Mouse (Mus musculus): Measurements from ENCODE around the gene Eef2kmt. TPM values are rescaled to one million over a fixed set of nuclear protein-coding genes. Genes with fewer than 3 reads are reported as not detected.

Gene Eef2kmt
- polyA plus RNA-seq, 1 experiment from 2014 or later: 9.2 TPM

- Histone ChIP-seq H3K36me3 (no peaks in the 10 kb centered on the region), H3K27ac (no peak overlapping the region), H3K27me3 (replicated peaks) (no peaks in the 10 kb centered on the region), H3K4me1 (no peaks in the 10 kb centered on the region), H3K9ac (no peak overlapping the region), H3K9me3 (no peaks in the 10 kb centered on the region), H3K4me3 (no peak overlapping the region), H3K4me2 (replicated peaks) (no peak overlapping the region)
- no peak for ATAC-seq (ENCODE audit: low FRiP score, low read depth)
- 80% methylated on average over 5 of the region's 5 CpGs for WGBS
Measured at GRCm38 (mm10) chr16:5217341-5218133, 38.2 kb downstream of the Eef2kmt start.

DNA sequence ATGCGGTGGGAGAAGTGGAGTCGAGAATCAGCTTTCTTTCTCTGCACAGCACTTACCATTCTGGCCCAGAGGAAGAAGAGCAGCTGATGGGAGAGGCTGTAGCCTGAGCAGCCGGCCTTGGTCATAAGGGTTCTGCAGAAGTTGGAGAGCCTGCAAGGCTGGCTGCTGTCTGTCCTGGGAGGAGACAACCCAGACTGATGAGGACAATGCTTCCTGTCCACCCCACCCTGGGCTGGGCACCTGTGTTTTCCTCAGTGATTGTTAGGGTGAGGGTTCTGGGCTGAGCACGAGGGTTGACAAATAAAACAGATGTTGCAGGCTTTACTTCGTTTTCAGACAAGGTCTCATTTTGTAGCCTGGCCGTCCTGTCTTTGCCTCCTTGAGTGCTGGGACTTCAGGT is 39.1 kb downstream of the Eef2kmt start:
- Histone ChIP-seq H3K36me3 (no peaks in the 10 kb centered on the region), H3K9me3 (no peaks in the 10 kb centered on the region), H3K27ac (no peak overlapping the region), H3K4me3 (no peak overlapping the region), H3K4me1 (no peaks in the 10 kb centered on the region), H3K4me2 (replicated peaks) (no peak overlapping the region), H3K9ac (no peak overlapping the region), H3K27me3 (replicated peaks) (no peaks in the 10 kb centered on the region)
- WGBS: 69% methylated on average over 6 of the region's 6 CpGs
- no peak for ATAC-seq (ENCODE audit: low FRiP score, low read depth)

GRCm38 (mm10) chr16:5214126-5214525 is 41.7 kb downstream of the Eef2kmt start:
- ATAC-seq (ENCODE audit: low FRiP score, low read depth): no peak
- no peak overlapping the region for H3K9ac ChIP-seq
- H3K27ac ChIP-seq: no peak overlapping the region
- no peaks in the 10 kb centered on the region for H3K36me3 ChIP-seq
- H3K4me1 ChIP-seq: no peaks in the 10 kb centered on the region
- no peaks in the 10 kb centered on the region for H3K27me3 ChIP-seq (replicated peaks)
- H3K4me3 ChIP-seq: no peak overlapping the region
- no peak overlapping the region for H3K4me2 ChIP-seq (replicated peaks)
- 82% methylated on average over 2 of the region's 2 CpGs for WGBS
- H3K9me3 ChIP-seq: no peaks in the 10 kb centered on the region

- H3K27ac ChIP-seq: no peak overlapping the region
- no peak overlapping the region for H3K4me3 ChIP-seq
- H3K27me3 ChIP-seq (replicated peaks): no peaks in the 10 kb centered on the region
- H3K36me3 ChIP-seq: no peaks in the 10 kb centered on the region
- ATAC-seq (ENCODE audit: low FRiP score, low read depth): no peak
- no peaks in the 10 kb centered on the region for H3K9me3 ChIP-seq
- H3K9ac ChIP-seq: no peak overlapping the region
- 91% methylated on average over 3 of the region's 3 CpGs for WGBS
- no peak overlapping the region for H3K4me2 ChIP-seq (replicated peaks)
- H3K4me1 ChIP-seq: no peaks in the 10 kb centered on the region
Measured at GRCm38 (mm10) chr16:5212150-5212549, 43.6 kb downstream of the Eef2kmt start.

- Histone ChIP-seq H3K9me3 (no peaks in the 10 kb centered on the region), H3K36me3 (no peaks in the 10 kb centered on the region), H3K27me3 (replicated peaks) (no peaks in the 10 kb centered on the region), H3K4me2 (replicated peaks) (no peak overlapping the region), H3K27ac (no peak overlapping the region), H3K4me1 (no peaks in the 10 kb centered on the region), H3K9ac (no peak overlapping the region), H3K4me3 (no peak overlapping the region)
- ATAC-seq (ENCODE audit: low FRiP score, low read depth): no peak
- WGBS: 71% methylated on average over 2 of the region's 2 CpGs
Measured at GRCm38 (mm10) chr16:5210365-5210764, 45.4 kb downstream of the Eef2kmt start.

DNA sequence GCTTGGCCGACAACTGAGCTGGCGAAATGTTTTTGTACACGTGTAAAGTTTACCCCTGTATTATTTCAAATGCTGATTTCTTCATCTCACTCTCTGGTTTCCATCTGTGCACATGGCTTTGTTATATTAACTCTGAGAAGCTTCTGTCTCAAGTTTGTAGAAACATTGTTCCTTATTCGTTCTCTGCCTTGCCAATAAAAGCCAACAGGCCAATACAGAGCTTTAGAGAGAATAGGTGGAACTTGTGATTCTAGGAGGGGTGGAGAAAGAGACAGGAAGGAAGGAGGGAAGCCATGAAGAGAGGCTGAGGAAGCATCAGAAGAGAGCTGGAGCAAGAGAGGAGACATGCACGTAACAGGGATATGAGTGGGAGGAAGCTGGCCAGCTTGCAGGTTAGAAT is 49.7 kb downstream of the Eef2kmt start:
- ATAC-seq (ENCODE audit: low FRiP score, low read depth): no peak
- H3K4me1 ChIP-seq: peaks cover 8% of the 10 kb centered on the region; the same call in 1 of the 2 replicates
- WGBS: 73% methylated on average over 5 of the region's 5 CpGs

DNA sequence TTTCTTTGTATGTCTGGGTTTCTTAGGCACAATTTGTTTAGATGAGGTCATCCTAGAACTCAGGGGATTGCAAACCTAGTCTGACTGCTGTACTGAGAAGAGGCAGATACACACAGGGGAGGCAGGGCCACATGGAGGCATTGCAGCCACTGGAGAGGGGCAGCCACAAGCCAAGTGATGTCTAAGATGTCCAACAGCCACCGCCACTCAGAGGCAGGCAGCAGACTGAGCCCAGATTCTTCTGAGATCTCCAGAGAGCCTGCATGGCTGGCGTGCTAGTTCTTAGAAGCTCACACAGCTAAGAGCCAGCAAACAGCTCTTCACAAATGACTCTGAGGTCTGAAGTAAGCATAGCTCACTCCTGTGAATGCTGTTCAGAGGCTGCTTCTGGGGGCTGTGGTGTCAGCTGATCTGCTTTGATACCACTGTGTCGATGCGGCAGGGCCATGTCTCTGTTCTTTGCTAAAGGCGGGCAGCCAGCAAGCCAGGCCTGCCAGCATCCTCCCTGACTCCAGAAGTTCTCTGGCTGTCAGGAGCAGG is 50.3 kb downstream of the Eef2kmt start:
- WGBS: 87% methylated on average over 5 of the region's 5 CpGs

More for the DNA sequence above, 49.7 kb downstream of the Eef2kmt start:
- Histone ChIP-seq H3K4me3 (no peak overlapping the region), H3K9me3 (no peaks in the 10 kb centered on the region), H3K27ac (no peak overlapping the region), H3K4me2 (replicated peaks) (no peak overlapping the region), H3K27me3 (replicated peaks) (0 out of 2 replicates have a peak, but pooled peaks cover 6% of the 10 kb centered on the region), H3K9ac (no peak overlapping the region), H3K36me3 (no peaks in the 10 kb centered on the region)

GRCm38 (mm10) chr16:5203668-5204433 is 51.9 kb downstream of the Eef2kmt start, which contains the start of gene Nagpa:
Nagpa (minus strand) TSS chr16:5204012.
- peak; percentile 89 for ATAC-seq (ENCODE audit: low FRiP score, low read depth)
- 4% methylated on average over 40 of the region's 40 CpGs for WGBS
- H3K27ac ChIP-seq: no peak within 1 kb of the TSS

More for the DNA sequence above, 50.3 kb downstream of the Eef2kmt start:
- Histone ChIP-seq H3K9me3 (no peaks in the 10 kb centered on the region), H3K4me3 (no peak overlapping the region), H3K27me3 (replicated peaks) (0 out of 2 replicates have a peak, but pooled peaks cover 6% of the 10 kb centered on the region), H3K27ac (no peak overlapping the region), H3K9ac (no peak overlapping the region), H3K4me1 (peaks cover 8% of the 10 kb centered on the region; the same call in 1 of the 2 replicates), H3K4me2 (replicated peaks) (no peak overlapping the region), H3K36me3 (0 out of 2 replicates have a peak, but pooled peaks cover 3% of the 10 kb centered on the region)
- no peak for ATAC-seq (ENCODE audit: low FRiP score, low read depth)

DNA sequence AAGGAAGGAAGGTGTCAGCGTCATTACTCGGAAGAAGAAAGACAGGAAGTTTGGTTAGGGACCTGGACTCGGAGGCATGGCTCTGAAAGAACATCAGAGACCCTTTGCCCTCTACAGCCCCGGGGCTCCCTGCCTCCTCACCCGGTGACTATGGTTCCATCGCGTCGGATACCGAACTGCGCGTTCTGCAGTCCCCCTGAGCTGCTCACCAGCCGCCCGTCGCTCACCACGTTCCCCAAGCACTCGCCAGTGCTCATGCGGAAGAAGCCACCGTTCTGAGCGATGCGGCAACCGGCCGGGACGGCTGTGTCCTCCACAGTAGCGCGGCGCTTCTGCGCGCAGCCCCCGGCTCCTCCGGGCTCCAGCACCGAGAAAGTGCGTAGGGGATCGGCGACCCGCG is 52.6 kb downstream of the Eef2kmt start:
- no peaks in the 10 kb centered on the region for H3K9me3 ChIP-seq
- H3K4me2 ChIP-seq (replicated peaks): peak overlapping the region; percentile 99
- 1% methylated on average over 36 of the region's 36 CpGs for WGBS
- 0 out of 2 replicates have a peak, but pooled peaks cover 6% of the 10 kb centered on the region for H3K27me3 ChIP-seq (replicated peaks)
- H3K4me1 ChIP-seq: peaks cover 8% of the 10 kb centered on the region; the same call in 1 of the 2 replicates
- no peak overlapping the region for H3K27ac ChIP-seq
- H3K36me3 ChIP-seq: peaks cover 11% of the 10 kb centered on the region; the same call in 1 of the 2 replicates
- H3K9ac ChIP-seq: peak overlapping the region; percentile 61
- peak overlapping the region; percentile 82 for H3K4me3 ChIP-seq
- peak; percentile 52 for ATAC-seq (ENCODE audit: low FRiP score, low read depth)

More at GRCm38 (mm10) chr16:5203668-5204433, 51.9 kb downstream of the Eef2kmt start, which contains the start of gene Nagpa:
- Histone ChIP-seq H3K9ac (peak within 1 kb of the TSS; percentile 61), H3K4me1 (peaks cover 8% of the 10 kb centered on the region; the same call in 1 of the 2 replicates), H3K27me3 (replicated peaks) (0 out of 2 replicates have a peak, but pooled peaks cover 6% of the 10 kb centered on the region), H3K4me3 (peak within 1 kb of the TSS; percentile 82), H3K36me3 (0 out of 2 replicates have a peak, but pooled peaks cover 5% of the 10 kb centered on the region), H3K9me3 (no peaks in the 10 kb centered on the region), H3K4me2 (replicated peaks) (peak within 1 kb of the TSS; percentile 99)

GRCm38 (mm10) chr16:5202681-5203080 is 53.1 kb downstream of the Eef2kmt start:
- Histone ChIP-seq H3K36me3 (peaks cover 11% of the 10 kb centered on the region; the same call in 1 of the 2 replicates), H3K4me3 (peak overlapping the region; percentile 82; the same call in 1 of the 2 replicates), H3K27ac (no peak overlapping the region), H3K4me1 (peaks cover 8% of the 10 kb centered on the region; the same call in 1 of the 2 replicates), H3K9ac (no peak overlapping the region), H3K27me3 (replicated peaks) (0 out of 2 replicates have a peak, but pooled peaks cover 6% of the 10 kb centered on the region), H3K4me2 (replicated peaks) (peak overlapping the region; percentile 99), H3K9me3 (no peaks in the 10 kb centered on the region)
- 11% methylated on average over 4 of the region's 4 CpGs for WGBS
- no peak for ATAC-seq (ENCODE audit: low FRiP score, low read depth)

GRCm38 (mm10) chr16:5195080-5195479 is 60.7 kb downstream of the Eef2kmt start:
- ATAC-seq (ENCODE audit: low FRiP score, low read depth): no peak
- Histone ChIP-seq H3K9ac (no peak overlapping the region), H3K27ac (no peak overlapping the region), H3K4me1 (no peaks in the 10 kb centered on the region), H3K27me3 (replicated peaks) (no peaks in the 10 kb centered on the region), H3K4me2 (replicated peaks) (no peak overlapping the region), H3K36me3 (peaks cover 6% of the 10 kb centered on the region), H3K4me3 (no peak overlapping the region), H3K9me3 (no peaks in the 10 kb centered on the region)
- 31% methylated on average over 6 of the region's 6 CpGs for WGBS
